Mouse (Mus musculus) gastrocnemius, postnatal 14 days (tissue): ENCODE data around the gene Grk4. TPM values are rescaled to one million over a fixed set of nuclear protein-coding genes. Genes with fewer than 3 reads are reported as not detected.
"Not testable (repeated sequence)": the region's sequence is repeated elsewhere in the genome, so short reads cannot be mapped to it uniquely, and the experiment has no call there.

ENCODE experiments used
- DNase-seq: peaks from one replicate; pipeline ENCODE4 v3.0.0; 2021; ENCODE audit warnings: mixed read lengths
- intact Hi-C: fragments of 180-260 bp; cut with DNase I; formaldehyde crosslinking; loops from one replicate; pipeline ENCODE4 v1.15.1; 2025; ENCODE audit warnings: low total_unique reads
- total RNA-seq, 2 experiments: library from RNA; stranded (reverse); gene quantifications; 2 replicates each; pipeline ENCODE4 v1.2.3; 2021

Gene Grk4
- total RNA-seq, 2 experiments from 2014 or later = 0.64 to 0.96 TPM

GRCm38 (mm10) chr5:34692782-34693181 lies 32.6 kb downstream of the Grk4 start:
- DNase-seq = no peak
- intact Hi-C loops = no loop called here

- DNase-seq = no peak
- intact Hi-C loops = no loop called here
Measured at GRCm38 (mm10) chr5:34695521-34695920, 35.3 kb downstream of the Grk4 start.

GRCm38 (mm10) chr5:34708436-34708835 lies 48.3 kb downstream of the Grk4 start:
- no peak for DNase-seq
- intact Hi-C loops = no loop called here

GRCm38 (mm10) chr5:34714371-34714770 lies 54.2 kb downstream of the Grk4 start:
- intact Hi-C loops, DNase-seq: not testable (repeated sequence)

GRCm38 (mm10) chr5:34714816-34715215 lies 54.6 kb downstream of the Grk4 start:
- DNase-seq = no peak
- intact Hi-C loops = no loop called here

GRCm38 (mm10) chr5:34729141-34729540 lies 69.0 kb downstream of the Grk4 start:
- DNase-seq = no peak
- intact Hi-C loops = no loop called here

GRCm38 (mm10) chr5:34730255-34730654 lies 70.1 kb downstream of the Grk4 start:
- intact Hi-C loops = no loop called here
- DNase-seq = no peak

- no peak for DNase-seq
- intact Hi-C loops = no loop called here
Measured at GRCm38 (mm10) chr5:34751477-34751876, 91.3 kb downstream of the Grk4 start.

GRCm38 (mm10) chr5:34758762-34759161 lies 98.6 kb downstream of the Grk4 start:
- intact Hi-C loops = no loop called here
- DNase-seq = no peak

GRCm38 (mm10) chr5:34760850-34761508 lies 100.8 kb downstream of the Grk4 start:
- intact Hi-C loops = no loop called here
- DNase-seq = peak; percentile 9

- intact Hi-C loops = no loop called here
Measured at GRCm38 (mm10) chr5:34761509-34761908, 101.3 kb downstream of the Grk4 start, which contains the start of gene Htt. TSS of gene Htt (plus strand) at chr5:34761740.

GRCm38 (mm10) chr5:34761934-34762611 lies 101.9 kb downstream of the Grk4 start:
- intact Hi-C loops = no loop called here
- peak; percentile 28 for DNase-seq

More at GRCm38 (mm10) chr5:34761509-34761908, 101.3 kb downstream of the Grk4 start, which contains the start of gene Htt:
- peak; percentile 95 for DNase-seq

GRCm38 (mm10) chr5:34771818-34772217 lies 111.6 kb downstream of the Grk4 start:
- intact Hi-C loops = no loop called here

GRCm38 (mm10) chr5:34772696-34773245 lies 112.6 kb downstream of the Grk4 start:
- intact Hi-C loops = no loop called here
- DNase-seq = no peak

More at GRCm38 (mm10) chr5:34771818-34772217, 111.6 kb downstream of the Grk4 start:
- no peak for DNase-seq

- intact Hi-C loops = no loop called here
- no peak for DNase-seq
Measured at GRCm38 (mm10) chr5:34773392-34773791, 113.2 kb downstream of the Grk4 start.

- intact Hi-C loops = no loop called here
- DNase-seq = no peak
Measured at GRCm38 (mm10) chr5:34785027-34785426, 124.8 kb downstream of the Grk4 start.

- intact Hi-C loops = no loop called here
Measured at GRCm38 (mm10) chr5:34791141-34791540, 131.0 kb downstream of the Grk4 start.

GRCm38 (mm10) chr5:34800292-34800953 lies 140.2 kb downstream of the Grk4 start:
- intact Hi-C loops = no loop called here
- DNase-seq = no peak

More at GRCm38 (mm10) chr5:34791141-34791540, 131.0 kb downstream of the Grk4 start:
- DNase-seq = no peak
